Mouse (Mus musculus) heart, embryonic 12.5 days (tissue): ENCODE measurements at regions not wholly inside any gene's neighbourhood (a gene's known extent, or its start where the extent isn't known, plus 50 kb on each side); places are given as distances from the start of the nearest gene placed in this dataset.

Experiments
- ATAC-seq: fragments of 200-750 bp; cut with Nextera tagmentation; 2 replicates; pipeline ENCODE4 v1.8.0; 2017; ENCODE audit warnings: moderate TSS enrichment, moderate library complexity; ENCODE audit not compliant: insufficient number of reproducible peaks, low FRiP score
- H3K27ac ChIP-seq: fragments of 300-500 bp; sonication (generic); 2 replicates; pipeline ENCODE4 v1.5.1; 2016; ENCODE audit warnings: mild to moderate bottlenecking, moderate library complexity; ENCODE audit not compliant: poor library complexity, severe bottlenecking
- H3K27me3 ChIP-seq: fragments of 300-500 bp; sonication (generic); replicated peaks from 2 replicates; pipeline ENCODE4 v1.6.1; 2016; ENCODE audit warnings: mild to moderate bottlenecking, moderate library complexity
- H3K36me3 ChIP-seq: fragments of 300-500 bp; sonication (generic); 2 replicates; pipeline ENCODE4 v1.6.1; 2016; ENCODE audit warnings: mild to moderate bottlenecking, moderate library complexity
- H3K4me1 ChIP-seq: fragments of 300-500 bp; sonication (generic); replicated peaks from 2 replicates; pipeline ENCODE4 v1.6.1; 2016; ENCODE audit warnings: mild to moderate bottlenecking
- H3K4me2 ChIP-seq: fragments of 300-500 bp; sonication (generic); 2 replicates; pipeline ENCODE4 v1.6.1; 2016; ENCODE audit warnings: mild to moderate bottlenecking, moderate library complexity
- H3K4me3 ChIP-seq: fragments of 300-500 bp; sonication (generic); 2 replicates; pipeline ENCODE4 v1.5.1; 2016; ENCODE audit warnings: mild to moderate bottlenecking
- H3K9ac ChIP-seq: fragments of 300-500 bp; sonication (generic); 2 replicates; pipeline ENCODE4 v1.6.1; 2016; ENCODE audit warnings: mild to moderate bottlenecking, moderate library complexity
- H3K9me3 ChIP-seq: fragments of 300-500 bp; sonication (generic); replicated peaks from 2 replicates; pipeline ENCODE4 v1.6.1; 2016; ENCODE audit warnings: mild to moderate bottlenecking, moderate library complexity
- WGBS: fragments of 180-500 bp; shearing (Covaris S2); methylation state at CpG from one replicate; pipeline ENCODE4 v1.1.7; 2016; 5-methylcytosine and 5-hydroxymethylcytosine counted together

DNA sequence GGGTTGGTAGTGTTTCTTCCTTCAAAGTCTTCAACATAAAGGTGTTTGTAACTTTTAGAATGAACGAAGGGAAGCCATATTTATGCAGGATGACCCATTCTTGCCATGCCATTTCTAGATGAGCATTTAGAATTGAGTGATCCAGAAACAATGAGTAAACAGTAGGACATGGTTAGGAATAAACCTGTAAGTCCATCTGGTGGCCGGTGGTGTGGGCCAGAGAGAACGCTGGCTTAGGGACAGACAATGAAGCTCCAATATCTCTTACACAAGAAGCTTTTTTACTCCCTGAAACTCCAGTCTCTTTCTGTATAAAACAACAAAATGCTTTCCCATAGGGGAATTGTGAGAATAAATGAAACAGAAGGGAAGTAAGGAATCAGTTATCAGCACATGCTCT is 296.9 kb upstream of the Clnk start:
- no peak overlapping the region for H3K27ac ChIP-seq
- no peak for ATAC-seq
- no peak overlapping the region for H3K4me3 ChIP-seq
- 88% methylated on average over 3 of the region's 3 CpGs for WGBS
- no peaks in the 10 kb centered on the region for H3K4me1 ChIP-seq
- no peak overlapping the region for H3K9ac ChIP-seq
- no peak overlapping the region for H3K4me2 ChIP-seq
- no peaks in the 10 kb centered on the region for H3K27me3 ChIP-seq
- no peaks in the 10 kb centered on the region for H3K36me3 ChIP-seq
- H3K9me3 ChIP-seq: no peaks in the 10 kb centered on the region

GRCm38 (mm10) chr5:39159651-39160050 is 283.0 kb upstream of the Clnk start:
- Histone ChIP-seq H3K4me1 (no peaks in the 10 kb centered on the region), H3K9ac (no peak overlapping the region), H3K9me3 (no peaks in the 10 kb centered on the region), H3K27ac (no peak overlapping the region), H3K36me3 (no peaks in the 10 kb centered on the region), H3K27me3 (no peaks in the 10 kb centered on the region), H3K4me3 (no peak overlapping the region), H3K4me2 (no peak overlapping the region)
- no peak for ATAC-seq
- 75% methylated on average over 3 of the region's 3 CpGs for WGBS

GRCm38 (mm10) chr5:39155763-39156162 is 279.2 kb upstream of the Clnk start:
- WGBS: 85% methylated on average over 1 of the region's 1 CpGs

DNA sequence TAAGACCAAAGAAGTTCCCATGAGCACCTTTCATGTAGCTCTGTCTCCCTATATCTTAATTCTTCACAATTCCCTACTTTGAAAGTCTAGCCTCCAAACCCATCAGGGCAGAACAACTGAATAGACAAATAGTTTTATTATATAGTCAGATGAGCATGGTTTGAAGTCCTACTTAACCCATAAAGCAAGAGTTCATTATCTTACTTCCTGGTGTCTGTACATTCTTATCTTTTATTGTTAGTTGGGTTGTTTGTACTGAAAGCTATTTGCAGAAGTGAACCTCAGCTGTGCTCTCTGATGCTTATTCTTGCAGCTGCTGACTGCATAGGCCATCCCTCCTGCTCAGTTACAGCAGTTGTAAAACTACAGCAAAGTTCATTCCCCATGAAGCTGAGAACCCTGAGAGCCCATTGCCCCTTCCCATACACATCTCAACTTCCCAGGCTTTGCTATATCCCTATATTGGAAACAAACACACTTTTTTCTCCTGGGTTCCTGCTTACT is 276.7 kb upstream of the Clnk start:
- no peak overlapping the region for H3K4me3 ChIP-seq
- no peaks in the 10 kb centered on the region for H3K36me3 ChIP-seq
- no peaks in the 10 kb centered on the region for H3K4me1 ChIP-seq
- no peak overlapping the region for H3K9ac ChIP-seq
- no peaks in the 10 kb centered on the region for H3K27me3 ChIP-seq
- no peak overlapping the region for H3K4me2 ChIP-seq
- ATAC-seq: no peak
- no peaks in the 10 kb centered on the region for H3K9me3 ChIP-seq
- no peak overlapping the region for H3K27ac ChIP-seq

More at GRCm38 (mm10) chr5:39155763-39156162, 279.2 kb upstream of the Clnk start:
- no peak overlapping the region for H3K9ac ChIP-seq
- H3K4me3 ChIP-seq: no peak overlapping the region
- no peak overlapping the region for H3K4me2 ChIP-seq
- H3K9me3 ChIP-seq: no peaks in the 10 kb centered on the region
- H3K27ac ChIP-seq: no peak overlapping the region
- H3K36me3 ChIP-seq: no peaks in the 10 kb centered on the region
- no peak for ATAC-seq
- H3K27me3 ChIP-seq: no peaks in the 10 kb centered on the region
- no peaks in the 10 kb centered on the region for H3K4me1 ChIP-seq

GRCm38 (mm10) chr5:39151917-39152316 is 275.3 kb upstream of the Clnk start:
- Histone ChIP-seq H3K36me3 (no peaks in the 10 kb centered on the region), H3K4me1 (no peaks in the 10 kb centered on the region), H3K9ac (no peak overlapping the region), H3K4me3 (no peak overlapping the region), H3K27ac (no peak overlapping the region), H3K27me3 (no peaks in the 10 kb centered on the region), H3K9me3 (no peaks in the 10 kb centered on the region), H3K4me2 (no peak overlapping the region)
- 80% methylated on average over 4 of the region's 4 CpGs for WGBS
- ATAC-seq: no peak

DNA sequence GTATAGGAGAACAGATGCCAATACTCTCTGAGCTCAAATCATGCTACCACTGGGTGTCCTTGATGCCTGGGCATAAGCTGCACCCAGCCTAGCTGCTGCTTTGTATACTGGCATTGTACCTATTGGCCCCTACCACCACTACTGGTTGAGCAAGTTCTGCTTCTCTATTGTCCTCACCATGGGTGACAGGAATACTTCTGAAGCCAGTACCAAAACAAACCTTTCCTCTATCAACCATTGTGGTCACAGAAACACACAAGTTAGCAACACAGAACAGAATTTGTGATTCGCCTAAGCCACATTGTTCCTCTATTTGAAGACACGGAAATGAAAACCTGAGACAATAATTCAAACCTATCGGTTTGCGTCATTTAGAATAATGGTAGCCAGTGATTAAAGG is 274.3 kb upstream of the Clnk start:
- Histone ChIP-seq H3K36me3 (no peaks in the 10 kb centered on the region), H3K4me2 (no peak overlapping the region), H3K27ac (no peak overlapping the region), H3K9me3 (no peaks in the 10 kb centered on the region), H3K9ac (no peak overlapping the region), H3K4me1 (no peaks in the 10 kb centered on the region), H3K27me3 (no peaks in the 10 kb centered on the region), H3K4me3 (no peak overlapping the region)
- WGBS: 78% methylated on average over 4 of the region's 4 CpGs
- ATAC-seq: no peak

DNA sequence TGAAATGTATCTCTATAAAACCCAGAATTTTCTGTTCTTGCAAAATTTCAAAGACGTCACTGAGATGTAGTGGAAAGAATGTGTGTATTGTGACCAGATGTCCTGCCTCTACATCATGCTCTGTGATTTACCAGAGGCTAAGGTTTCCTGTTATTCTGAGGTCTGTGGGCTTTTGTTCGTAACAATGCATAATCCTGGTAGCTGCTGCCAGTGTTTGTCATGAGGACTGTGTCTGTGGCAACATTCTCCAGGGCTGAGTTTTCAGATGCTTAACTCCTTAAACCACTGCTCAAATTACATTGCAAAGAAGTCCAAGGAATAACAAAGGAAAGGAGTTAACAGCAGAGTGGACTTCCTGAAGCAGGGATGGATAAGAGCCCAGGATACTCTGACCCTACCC is 269.0 kb upstream of the Clnk start:
- peak; percentile 66 for ATAC-seq
- 43% methylated on average over 2 of the region's 2 CpGs for WGBS
- Histone ChIP-seq H3K36me3 (no peaks in the 10 kb centered on the region), H3K9ac (no peak overlapping the region), H3K4me2 (no peak overlapping the region), H3K27ac (0 out of 2 replicates have a peak overlapping the region, but pooled peaks have one; percentile 11), H3K9me3 (no peaks in the 10 kb centered on the region), H3K27me3 (no peaks in the 10 kb centered on the region), H3K4me1 (peaks cover 10% of the 10 kb centered on the region; the same call in 1 of the 2 replicates), H3K4me3 (no peak overlapping the region)

- peak overlapping the region; percentile 49; the same call in 1 of the 2 replicates for H3K27ac ChIP-seq
- ATAC-seq: no peak
- H3K9me3 ChIP-seq: no peaks in the 10 kb centered on the region
- H3K27me3 ChIP-seq: no peaks in the 10 kb centered on the region
- no peak overlapping the region for H3K4me2 ChIP-seq
- no peak overlapping the region for H3K9ac ChIP-seq
- H3K36me3 ChIP-seq: no peaks in the 10 kb centered on the region
- WGBS: 74% methylated on average over 10 of the region's 10 CpGs
- H3K4me1 ChIP-seq: peaks cover 18% of the 10 kb centered on the region
- no peak overlapping the region for H3K4me3 ChIP-seq
Observed at GRCm38 (mm10) chr5:39144225-39144624, 267.6 kb upstream of the Clnk start.

GRCm38 (mm10) chr5:39143648-39144047 is 267.0 kb upstream of the Clnk start:
- Histone ChIP-seq H3K9ac (no peak overlapping the region), H3K4me2 (no peak overlapping the region), H3K4me3 (no peak overlapping the region), H3K27me3 (no peaks in the 10 kb centered on the region), H3K27ac (no peak overlapping the region), H3K36me3 (no peaks in the 10 kb centered on the region), H3K4me1 (peaks cover 18% of the 10 kb centered on the region), H3K9me3 (no peaks in the 10 kb centered on the region)
- peak; percentile 72; the same call in 1 of the 2 replicates for ATAC-seq
- 28% methylated on average over 4 of the region's 4 CpGs for WGBS

DNA sequence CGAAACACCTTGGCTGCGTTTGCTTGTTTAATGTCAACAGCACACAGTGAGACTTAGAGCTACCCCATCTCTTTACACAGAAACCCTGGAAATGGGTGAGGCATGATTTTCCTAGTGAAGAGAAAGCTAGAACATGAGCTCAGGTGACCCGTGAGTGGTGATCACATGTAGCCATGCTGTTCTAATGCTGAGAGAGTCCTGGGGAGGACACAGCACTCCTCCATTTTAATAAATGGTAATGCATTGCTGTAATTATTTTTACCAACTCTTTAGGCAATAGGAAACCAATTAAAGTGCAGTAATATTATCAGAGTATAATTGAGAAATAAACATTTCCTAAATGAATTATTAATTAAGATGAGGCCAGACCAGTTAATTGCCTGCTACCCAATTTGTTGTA is 261.8 kb upstream of the Clnk start:
- Histone ChIP-seq H3K27me3 (no peaks in the 10 kb centered on the region), H3K27ac (no peak overlapping the region), H3K4me3 (no peak overlapping the region), H3K4me1 (peaks cover 11% of the 10 kb centered on the region; the same call in 1 of the 2 replicates), H3K9me3 (no peaks in the 10 kb centered on the region), H3K9ac (no peak overlapping the region), H3K4me2 (no peak overlapping the region), H3K36me3 (no peaks in the 10 kb centered on the region)
- no peak for ATAC-seq
- 78% methylated on average over 3 of the region's 3 CpGs for WGBS

GRCm38 (mm10) chr5:39128931-39129330 is 252.3 kb upstream of the Clnk start:
- no peak overlapping the region for H3K4me3 ChIP-seq
- H3K27me3 ChIP-seq: no peaks in the 10 kb centered on the region
- H3K9me3 ChIP-seq: no peaks in the 10 kb centered on the region
- H3K27ac ChIP-seq: no peak overlapping the region
- ATAC-seq: no peak
- H3K9ac ChIP-seq: no peak overlapping the region
- H3K4me1 ChIP-seq: no peaks in the 10 kb centered on the region
- no peaks in the 10 kb centered on the region for H3K36me3 ChIP-seq
- H3K4me2 ChIP-seq: no peak overlapping the region

- no peaks in the 10 kb centered on the region for H3K9me3 ChIP-seq
- no peak overlapping the region for H3K27ac ChIP-seq
- no peak overlapping the region for H3K9ac ChIP-seq
- ATAC-seq: no peak
- 76% methylated on average over 4 of the region's 4 CpGs for WGBS
- no peak overlapping the region for H3K4me3 ChIP-seq
- no peaks in the 10 kb centered on the region for H3K36me3 ChIP-seq
- no peaks in the 10 kb centered on the region for H3K27me3 ChIP-seq
- H3K4me2 ChIP-seq: no peak overlapping the region
- no peaks in the 10 kb centered on the region for H3K4me1 ChIP-seq
Observed at GRCm38 (mm10) chr5:39126833-39127232, 250.2 kb upstream of the Clnk start.
